Mouse (Mus musculus) midbrain, embryonic 10.5 days (tissue): ENCODE measurements around the gene Cpne5. TPM values are rescaled to one million over a fixed set of nuclear protein-coding genes. Genes with fewer than 3 reads are reported as not detected.

Experiments used
- DNase-seq: peaks from one replicate; pipeline ENCODE4 v3.0.0-alpha.2; 2017; ENCODE audit warnings: low spot score
- H3K27ac ChIP-seq: fragments of 300-500 bp; sonication (generic); replicated peaks from 2 replicates; pipeline ENCODE4 v1.5.1; 2016; ENCODE audit warnings: mild to moderate bottlenecking
- H3K27me3 ChIP-seq: fragments of 300-500 bp; sonication (generic); 2 replicates; pipeline ENCODE4 v1.6.1; 2016; ENCODE audit warnings: low read depth, mild to moderate bottlenecking; ENCODE audit not compliant: poor library complexity, severe bottlenecking
- H3K36me3 ChIP-seq: fragments of 300-500 bp; sonication (generic); 2 replicates; pipeline ENCODE4 v1.6.1; 2016; ENCODE audit warnings: mild to moderate bottlenecking, moderate library complexity
- H3K4me1 ChIP-seq: fragments of 300-500 bp; sonication (generic); 2 replicates; pipeline ENCODE4 v1.6.1; 2016
- H3K4me3 ChIP-seq: fragments of 300-500 bp; sonication (generic); 2 replicates; pipeline ENCODE4 v1.5.1; 2016; ENCODE audit warnings: mild to moderate bottlenecking, moderate library complexity
- H3K9me3 ChIP-seq: fragments of 300-500 bp; sonication (generic); replicated peaks from 2 replicates; pipeline ENCODE4 v1.6.1; 2016; ENCODE audit warnings: mild to moderate bottlenecking
- WGBS: fragments of 180-500 bp; shearing (Covaris S2); methylation state at CpG from one replicate; pipeline ENCODE4 v1.1.7; 2016; 5-methylcytosine and 5-hydroxymethylcytosine counted together
- polyA plus RNA-seq: library from polyadenylated mRNA; unstranded; fragments of >200 nt; fragmentation: Nextera tagmentation; extraction: Ambion mirVana; gene quantifications from 2 replicates; pipeline ENCODE4 v1.2.1, GENCODE M21; 2016

The Cpne5 gene
- polyA plus RNA-seq, 1 experiment from 2014 or later: 14.8 TPM

GRCm38 (mm10) chr17:29171001-29171772, 66.8 kb downstream of the Cpne5 start:
- Histone ChIP-seq H3K4me3 (no peak overlapping the region), H3K36me3 (no peaks in the 10 kb centered on the region), H3K9me3 (no peaks in the 10 kb centered on the region), H3K4me1 (peaks cover 31% of the 10 kb centered on the region), H3K27me3 (peaks cover 5% of the 10 kb centered on the region; the same call in 1 of the 2 replicates), H3K27ac (no peak overlapping the region)
- WGBS: 26% methylated on average over 14 of the region's 14 CpGs
- peak; percentile 75 for DNase-seq

- peaks cover 12% of the 10 kb centered on the region; the same call in 1 of the 2 replicates for H3K27me3 ChIP-seq
- peaks cover 31% of the 10 kb centered on the region for H3K4me1 ChIP-seq
- no peaks in the 10 kb centered on the region for H3K36me3 ChIP-seq
- no peak overlapping the region for H3K27ac ChIP-seq
- 84% methylated on average over 14 of the region's 14 CpGs for WGBS
- H3K9me3 ChIP-seq: no peaks in the 10 kb centered on the region
- H3K4me3 ChIP-seq: no peak overlapping the region
- no peak for DNase-seq
These were observed 67.5 kb downstream of the Cpne5 start for GRCm38 (mm10) chr17:29170431-29171000.

GRCm38 (mm10) chr17:29168996-29169601, 68.9 kb downstream of the Cpne5 start:
- H3K27ac ChIP-seq: no peak overlapping the region
- no peak for DNase-seq
- 78% methylated on average over 12 of the region's 12 CpGs for WGBS
- no peaks in the 10 kb centered on the region for H3K9me3 ChIP-seq
- no peak overlapping the region for H3K4me3 ChIP-seq
- H3K36me3 ChIP-seq: no peaks in the 10 kb centered on the region
- peaks cover 23% of the 10 kb centered on the region; the same call in 1 of the 2 replicates for H3K27me3 ChIP-seq
- peaks cover 43% of the 10 kb centered on the region for H3K4me1 ChIP-seq

- Histone ChIP-seq H3K9me3 (no peaks in the 10 kb centered on the region), H3K4me1 (peaks cover 43% of the 10 kb centered on the region), H3K4me3 (no peak overlapping the region), H3K27me3 (peaks cover 25% of the 10 kb centered on the region; the same call in 1 of the 2 replicates), H3K27ac (no peak overlapping the region), H3K36me3 (no peaks in the 10 kb centered on the region)
- DNase-seq: no peak
- WGBS: 86% methylated on average over 4 of the region's 4 CpGs
These were observed 69.5 kb downstream of the Cpne5 start for GRCm38 (mm10) chr17:29168438-29168837.

GRCm38 (mm10) chr17:29167371-29167770, 70.6 kb downstream of the Cpne5 start:
- peaks cover 43% of the 10 kb centered on the region for H3K4me1 ChIP-seq
- no peak overlapping the region for H3K4me3 ChIP-seq
- H3K27me3 ChIP-seq: peaks cover 25% of the 10 kb centered on the region; the same call in 1 of the 2 replicates
- H3K9me3 ChIP-seq: no peaks in the 10 kb centered on the region
- no peak for DNase-seq
- 71% methylated on average over 6 of the region's 6 CpGs for WGBS
- no peaks in the 10 kb centered on the region for H3K36me3 ChIP-seq
- 0 out of 2 replicates have a peak overlapping the region, but pooled peaks have one; percentile 10 for H3K27ac ChIP-seq

- 0 out of 2 replicates have a peak, but pooled peaks cover 4% of the 10 kb centered on the region for H3K9me3 ChIP-seq
- no peak overlapping the region for H3K4me3 ChIP-seq
- no peak for DNase-seq
- 41% methylated on average over 8 of the region's 8 CpGs for WGBS
- peaks cover 25% of the 10 kb centered on the region; the same call in 1 of the 2 replicates for H3K27me3 ChIP-seq
- peaks cover 2% of the 10 kb centered on the region; the same call in 1 of the 2 replicates for H3K36me3 ChIP-seq
- H3K27ac ChIP-seq: 0 out of 2 replicates have a peak overlapping the region, but pooled peaks have one; percentile 10
- H3K4me1 ChIP-seq: peaks cover 32% of the 10 kb centered on the region
These were observed 71.9 kb downstream of the Cpne5 start for GRCm38 (mm10) chr17:29165967-29166578.

GRCm38 (mm10) chr17:29165452-29165851, 72.5 kb downstream of the Cpne5 start:
- Histone ChIP-seq H3K36me3 (peaks cover 2% of the 10 kb centered on the region; the same call in 1 of the 2 replicates), H3K27ac (peak overlapping the region; percentile 29; the same call in 1 of the 2 replicates)
- DNase-seq: no peak

GRCm38 (mm10) chr17:29164469-29165111, 73.4 kb downstream of the Cpne5 start:
- Histone ChIP-seq H3K27me3 (peaks cover 25% of the 10 kb centered on the region; the same call in 1 of the 2 replicates), H3K4me1 (peaks cover 31% of the 10 kb centered on the region), H3K9me3 (0 out of 2 replicates have a peak, but pooled peaks cover 4% of the 10 kb centered on the region), H3K36me3 (peaks cover 5% of the 10 kb centered on the region; the same call in 1 of the 2 replicates), H3K27ac (peak overlapping the region; percentile 59; the same call in 1 of the 2 replicates), H3K4me3 (no peak overlapping the region)
- WGBS: 30% methylated on average over 17 of the region's 17 CpGs
- no peak for DNase-seq

More at GRCm38 (mm10) chr17:29165452-29165851, 72.5 kb downstream of the Cpne5 start:
- no peak overlapping the region for H3K4me3 ChIP-seq
- H3K9me3 ChIP-seq: 0 out of 2 replicates have a peak, but pooled peaks cover 4% of the 10 kb centered on the region
- peaks cover 31% of the 10 kb centered on the region for H3K4me1 ChIP-seq
- WGBS: 13% methylated on average over 6 of the region's 6 CpGs
- H3K27me3 ChIP-seq: peaks cover 25% of the 10 kb centered on the region; the same call in 1 of the 2 replicates

GRCm38 (mm10) chr17:29162334-29162733, 75.6 kb downstream of the Cpne5 start:
- peaks cover 25% of the 10 kb centered on the region; the same call in 1 of the 2 replicates for H3K27me3 ChIP-seq
- no peak overlapping the region for H3K4me3 ChIP-seq
- DNase-seq: no peak
- WGBS: 96% methylated on average over 13 of the region's 13 CpGs
- peaks cover 5% of the 10 kb centered on the region; the same call in 1 of the 2 replicates for H3K36me3 ChIP-seq
- H3K9me3 ChIP-seq: 0 out of 2 replicates have a peak, but pooled peaks cover 4% of the 10 kb centered on the region
- H3K4me1 ChIP-seq: peaks cover 26% of the 10 kb centered on the region
- H3K27ac ChIP-seq: no peak overlapping the region

- DNase-seq: no peak
- 0 out of 2 replicates have a peak, but pooled peaks cover 4% of the 10 kb centered on the region for H3K9me3 ChIP-seq
- peaks cover 27% of the 10 kb centered on the region for H3K4me1 ChIP-seq
- peaks cover 5% of the 10 kb centered on the region; the same call in 1 of the 2 replicates for H3K36me3 ChIP-seq
- no peak overlapping the region for H3K4me3 ChIP-seq
- peaks cover 10% of the 10 kb centered on the region; the same call in 1 of the 2 replicates for H3K27me3 ChIP-seq
- 89% methylated on average over 16 of the region's 16 CpGs for WGBS
- no peak overlapping the region; the same call in 1 of the 2 replicates for H3K27ac ChIP-seq
These were observed 78.1 kb downstream of the Cpne5 start for GRCm38 (mm10) chr17:29159743-29160455.

- H3K36me3 ChIP-seq: peaks cover 5% of the 10 kb centered on the region; the same call in 1 of the 2 replicates
- H3K27me3 ChIP-seq: peaks cover 5% of the 10 kb centered on the region; the same call in 1 of the 2 replicates
- no peak overlapping the region for H3K4me3 ChIP-seq
- H3K4me1 ChIP-seq: peaks cover 24% of the 10 kb centered on the region
- H3K27ac ChIP-seq: no peak overlapping the region
- DNase-seq: no peak
- WGBS: 95% methylated on average over 5 of the region's 5 CpGs
- H3K9me3 ChIP-seq: 0 out of 2 replicates have a peak, but pooled peaks cover 4% of the 10 kb centered on the region
These were observed 78.6 kb downstream of the Cpne5 start for GRCm38 (mm10) chr17:29159320-29159719.
